Mouse (Mus musculus) frontal cortex, postnatal 25 days (tissue): ENCODE data around the gene Zkscan7.
"Not testable (repeated sequence)": the region's sequence is repeated elsewhere in the genome, so short reads cannot be mapped to it uniquely, and the experiment has no call there.

ENCODE experiments used
- DNase-seq, 2 experiments: peaks; one replicate each; pipeline ENCODE4 v3.0.0; 2022; ENCODE audit warnings: low spot score in 2 of 2

Zkscan7 gene

GRCm38 (mm10) chr9:122885385-122885784 is at the start of gene Zkscan7:
Gene Zkscan7 (plus strand): TSS chr9:122885685.
- no peak for DNase-seq

DNA sequence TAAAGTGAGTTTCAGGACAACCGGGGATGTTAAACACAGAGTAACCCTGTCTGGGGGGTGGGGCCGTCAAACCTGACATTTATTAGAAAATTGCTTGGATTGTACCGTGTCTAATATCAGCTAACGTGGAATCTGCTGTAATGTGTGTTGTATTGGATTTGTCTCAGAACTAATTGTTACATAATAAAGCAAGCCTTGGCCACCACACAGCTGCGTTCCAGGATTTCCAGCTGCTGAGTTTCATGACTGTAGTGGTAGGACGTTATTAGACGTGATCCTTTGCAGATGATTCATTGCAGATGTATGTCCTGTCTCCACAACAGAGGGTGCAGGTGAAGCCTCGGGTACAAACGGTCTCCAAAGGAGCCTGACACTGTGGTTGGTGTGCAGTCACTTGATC is 49.4 kb upstream of the Zkscan7 start:
- DNase-seq, result no peak

DNA sequence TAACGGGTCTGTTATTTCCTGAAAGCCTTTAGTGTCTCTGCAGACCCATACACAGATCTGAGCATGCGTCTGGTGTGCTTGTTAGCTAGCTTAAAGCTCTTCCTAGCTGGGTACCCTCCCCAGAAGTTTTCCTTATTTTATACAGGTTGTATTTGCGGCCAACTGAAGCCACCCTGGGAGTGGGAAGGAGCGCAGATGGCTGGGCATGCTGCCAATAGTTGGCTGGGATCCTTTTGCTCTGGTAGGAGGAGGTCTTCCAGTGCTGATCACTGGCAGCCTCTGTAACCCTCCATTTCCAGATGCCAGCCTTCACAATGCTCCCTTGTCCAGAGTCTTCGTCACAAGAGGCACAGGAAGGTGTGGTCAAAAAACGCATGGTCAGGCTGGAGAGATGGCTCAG is 48.7 kb upstream of the Zkscan7 start:
- peak; percentile 25 to 39 for DNase-seq

- no peak for DNase-seq
These were observed 48.3 kb upstream of the Zkscan7 start for GRCm38 (mm10) chr9:122837216-122837615.

- DNase-seq, result no peak
These were observed 47.8 kb upstream of the Zkscan7 start for GRCm38 (mm10) chr9:122837680-122838079.

- DNase-seq, result no peak
These were observed 41.7 kb upstream of the Zkscan7 start, which contains the start of gene Gm35549 for GRCm38 (mm10) chr9:122843760-122844159. Gene Gm35549 (minus strand): TSS chr9:122844035.

GRCm38 (mm10) chr9:122845621-122846020 is 39.9 kb upstream of the Zkscan7 start:
- DNase-seq, result no peak

DNA sequence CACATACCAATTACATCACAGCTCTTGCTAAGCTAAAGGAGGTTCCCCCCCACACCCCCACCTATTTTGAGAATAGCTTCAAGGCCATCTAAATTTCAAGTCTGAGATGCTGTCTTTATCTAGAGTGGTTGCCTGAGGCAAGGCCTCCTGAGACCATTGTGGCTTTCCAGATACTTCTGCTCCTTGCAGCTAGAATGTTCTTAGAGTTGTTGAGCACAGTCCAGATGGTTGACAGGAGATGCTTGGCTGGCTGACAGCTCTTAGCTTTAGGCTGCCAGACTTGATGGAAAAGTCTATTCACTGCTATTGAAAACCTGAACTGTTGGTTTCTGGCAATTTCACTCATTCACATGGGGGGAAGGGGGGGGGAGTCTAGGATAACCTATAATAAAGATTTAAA is 39.3 kb upstream of the Zkscan7 start:
- DNase-seq, result no peak

DNA sequence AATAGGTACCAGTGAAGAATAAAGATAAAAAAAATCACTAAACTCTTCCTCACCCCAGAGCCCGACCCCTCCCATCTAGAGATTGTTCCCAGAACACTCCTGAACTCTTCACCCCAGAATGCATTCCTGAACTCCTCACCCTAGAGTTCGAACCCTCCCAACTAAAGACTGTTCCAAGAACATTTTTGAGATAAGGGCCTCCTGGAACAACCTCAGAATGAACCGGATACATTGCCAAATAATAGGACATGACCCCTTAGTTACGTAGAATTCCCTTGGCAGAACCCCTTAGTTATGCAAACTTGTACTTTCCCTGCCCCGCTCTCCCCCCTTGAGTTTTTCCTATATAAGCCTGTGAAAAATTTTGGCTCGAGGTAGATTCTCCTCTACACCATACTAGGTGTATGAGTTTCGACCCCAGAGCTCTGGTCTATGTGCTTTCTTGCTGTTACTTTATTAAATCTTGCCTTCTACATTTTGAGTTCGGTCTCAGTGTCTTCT is 37.6 kb upstream of the Zkscan7 start:
- DNase-seq, result not testable (repeated sequence)

DNA sequence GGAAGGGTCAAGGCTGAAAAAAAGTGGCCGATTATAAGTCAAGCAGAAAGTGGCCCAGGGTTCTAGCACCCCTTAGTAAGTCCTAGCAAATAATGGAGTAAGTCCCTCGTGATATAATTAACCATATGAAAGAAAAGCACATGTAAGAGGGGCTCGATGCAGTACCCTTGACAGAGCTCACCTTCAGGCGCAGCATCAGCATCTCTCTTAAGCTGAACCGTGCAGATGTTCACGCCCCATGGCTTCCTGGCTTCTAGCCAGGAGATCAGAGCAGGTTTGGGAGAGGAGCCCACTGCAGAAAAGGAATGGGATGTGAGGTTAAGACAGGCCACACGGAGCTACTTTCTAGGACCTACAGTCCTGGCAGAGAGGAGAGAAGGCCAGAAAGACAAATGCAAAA is 31.0 kb upstream of the Zkscan7 start:
- no peak for DNase-seq

DNA sequence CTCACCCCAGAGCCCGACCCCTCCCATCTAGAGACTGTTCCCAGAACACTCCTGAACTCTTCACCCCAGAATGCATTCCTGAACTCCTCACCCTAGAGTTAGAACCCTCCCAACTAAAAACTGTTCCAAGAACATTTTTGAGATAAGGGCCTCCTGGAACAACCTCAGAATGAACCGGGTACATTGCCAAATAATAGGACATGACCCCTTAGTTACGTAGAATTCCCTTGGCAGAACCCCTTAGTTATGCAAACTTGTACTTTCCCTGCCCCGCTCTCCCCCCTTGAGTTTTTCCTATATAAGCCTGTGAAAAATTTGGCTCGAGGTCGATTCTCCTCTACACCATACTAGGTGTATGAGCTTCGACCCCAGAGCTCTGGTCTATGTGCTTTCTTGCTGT is 30.3 kb upstream of the Zkscan7 start:
- not testable (repeated sequence) for DNase-seq

GRCm38 (mm10) chr9:122855617-122856016 is 29.9 kb upstream of the Zkscan7 start:
- DNase-seq, result no peak

DNA sequence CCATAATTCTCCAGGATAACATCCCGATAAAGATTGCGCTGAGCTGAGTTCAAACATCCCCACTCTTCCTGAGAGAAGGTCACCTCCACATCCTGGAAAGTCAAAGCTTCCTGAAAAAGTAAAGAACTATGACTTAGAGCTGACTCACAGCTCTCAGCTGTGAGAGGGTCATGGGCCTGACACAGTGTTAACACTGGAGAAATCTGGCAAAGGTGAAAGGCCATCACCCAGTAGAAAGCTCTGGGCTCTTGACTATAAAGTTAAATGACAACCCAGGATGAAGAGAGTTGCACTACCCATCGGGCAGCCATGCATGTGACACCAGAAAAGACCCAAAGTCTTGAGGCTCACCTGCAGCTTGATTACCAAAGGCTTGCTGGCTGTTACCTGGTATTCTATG is 28.8 kb upstream of the Zkscan7 start:
- no peak for DNase-seq

- DNase-seq, result no peak
These were observed 24.7 kb upstream of the Zkscan7 start for GRCm38 (mm10) chr9:122860752-122861151.

- DNase-seq, result no peak
These were observed 21.8 kb upstream of the Zkscan7 start for GRCm38 (mm10) chr9:122863731-122864130.

DNA sequence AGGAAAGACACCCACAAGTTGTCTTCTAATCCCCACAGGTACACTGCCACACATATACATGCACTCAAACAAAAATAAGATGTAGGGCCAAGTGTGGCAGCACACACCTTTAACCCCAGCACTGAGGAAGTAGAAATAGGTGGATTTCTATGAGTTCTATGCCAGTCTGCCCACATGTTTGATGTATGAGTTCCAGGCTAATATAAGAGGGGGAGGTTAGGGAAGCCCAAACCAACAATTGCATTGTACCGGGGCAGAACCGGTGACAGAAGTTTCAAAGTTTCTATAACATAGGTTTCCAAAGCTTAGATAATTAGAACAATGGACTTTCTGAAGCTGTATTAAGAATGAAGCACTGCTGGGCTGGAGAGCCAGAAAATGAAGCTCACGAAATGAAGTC is 20.6 kb upstream of the Zkscan7 start:
- DNase-seq, result no peak

DNA sequence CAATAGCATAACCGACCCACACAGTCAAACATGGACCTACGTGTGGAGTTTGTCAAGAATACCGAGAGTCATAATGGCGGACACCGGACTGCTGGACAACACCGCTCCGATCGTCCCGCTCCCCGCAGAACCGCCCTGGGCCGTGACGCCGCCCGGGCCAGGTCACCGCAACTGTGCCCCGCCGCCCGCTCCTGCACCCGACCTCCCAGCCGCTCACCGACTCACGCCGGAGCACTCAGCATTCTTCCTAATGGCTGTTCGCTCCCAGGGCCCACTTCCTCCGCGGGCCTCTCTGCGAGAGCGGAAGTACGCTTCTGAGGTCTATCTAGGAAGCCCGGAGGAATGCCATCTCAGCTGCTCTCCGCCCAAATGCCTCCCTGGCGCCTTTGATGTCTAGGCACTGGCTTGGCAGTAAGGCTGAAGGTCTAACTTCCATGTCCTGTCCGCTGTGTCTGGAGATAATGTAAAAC is 19.8 kb upstream of the Zkscan7 start, which contains the start of gene Zfp445:
TSS of gene Zfp445 (minus strand) at position 310 of the 470 bp plus-strand sequence.
- DNase-seq, result peak; percentile 57 to 64

GRCm38 (mm10) chr9:122866192-122866591 is 19.3 kb upstream of the Zkscan7 start:
- DNase-seq, result no peak

DNA sequence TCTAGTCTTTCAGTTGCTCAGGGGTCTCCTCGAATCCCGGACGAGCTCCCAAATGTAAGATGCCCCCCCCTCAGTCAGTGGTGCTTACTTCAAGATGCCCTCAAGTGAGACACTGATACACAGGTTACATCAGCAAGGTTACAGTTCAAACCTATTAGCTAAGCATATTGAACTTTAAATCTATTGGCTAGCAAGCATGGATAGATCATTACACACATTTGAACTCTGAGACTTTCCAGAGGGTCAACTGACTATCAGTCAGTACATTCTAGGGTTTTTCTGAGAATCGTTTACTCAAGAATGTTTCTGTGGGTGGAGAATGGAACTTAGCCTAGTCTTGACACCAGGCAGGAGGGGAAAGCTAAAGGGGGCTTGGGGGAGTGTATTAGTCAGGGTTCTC is 12.9 kb upstream of the Zkscan7 start:
- no peak for DNase-seq

- no peak for DNase-seq
These were observed 10.8 kb upstream of the Zkscan7 start for GRCm38 (mm10) chr9:122874653-122875052.

DNA sequence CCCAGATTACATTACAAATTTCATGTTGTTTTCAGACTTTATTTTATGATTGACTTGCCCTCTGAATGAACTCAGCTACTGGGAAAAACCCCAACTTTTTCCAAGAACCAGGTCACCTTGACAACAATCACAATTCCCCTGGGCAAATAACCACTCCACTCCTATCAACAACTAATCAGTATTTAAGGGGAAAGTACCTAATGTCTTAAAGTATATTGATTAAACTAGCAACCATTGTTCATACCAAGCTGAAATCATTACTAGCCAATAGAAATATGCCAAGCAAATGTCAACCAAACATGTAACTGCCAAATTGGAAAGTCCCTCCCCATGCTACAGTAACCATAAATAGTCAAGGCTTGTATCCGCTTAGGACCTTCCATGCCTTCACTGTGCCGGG is 10.3 kb upstream of the Zkscan7 start:
- DNase-seq, result no peak

DNA sequence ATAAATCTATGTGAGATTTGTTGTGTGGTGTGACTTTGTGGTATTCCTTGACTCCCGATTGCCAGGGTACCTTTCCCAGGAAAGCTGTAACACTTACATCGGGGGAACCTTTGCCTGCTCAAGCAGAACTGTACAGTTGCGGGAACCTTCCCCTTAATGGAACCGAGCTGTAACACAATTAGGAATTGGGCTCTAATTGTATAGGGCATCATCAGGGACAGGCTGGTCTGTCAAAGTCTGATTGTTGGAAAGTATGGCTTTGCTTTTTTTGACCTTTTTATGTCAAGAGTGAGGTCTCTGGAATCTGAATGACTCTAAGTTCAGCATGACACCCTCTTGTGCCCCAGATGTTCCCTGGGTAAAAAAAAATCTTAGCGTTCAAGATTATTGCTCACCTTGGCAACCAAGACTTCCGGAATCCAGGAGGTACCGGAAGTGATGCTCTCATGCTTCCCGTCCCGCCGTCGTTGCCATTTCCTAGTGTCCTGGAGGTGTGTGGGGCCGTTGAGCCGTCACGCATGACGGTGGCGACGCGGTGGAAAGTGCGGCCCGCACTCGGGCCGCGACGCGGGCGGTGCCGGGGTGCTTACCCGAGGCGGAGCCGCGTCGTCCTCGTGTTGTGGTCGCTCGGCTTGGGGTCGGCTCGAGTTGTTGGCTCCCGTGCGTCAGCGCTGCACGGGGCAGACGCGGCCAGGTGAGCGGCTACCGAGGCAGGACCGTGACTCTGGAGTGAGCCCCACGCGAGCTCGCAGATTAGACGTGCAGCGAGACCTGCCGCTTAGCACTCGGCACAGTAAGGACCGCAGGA is 1.1 kb downstream of the Zkscan7 start:
- peak; percentile 24 to 56 for DNase-seq

DNA sequence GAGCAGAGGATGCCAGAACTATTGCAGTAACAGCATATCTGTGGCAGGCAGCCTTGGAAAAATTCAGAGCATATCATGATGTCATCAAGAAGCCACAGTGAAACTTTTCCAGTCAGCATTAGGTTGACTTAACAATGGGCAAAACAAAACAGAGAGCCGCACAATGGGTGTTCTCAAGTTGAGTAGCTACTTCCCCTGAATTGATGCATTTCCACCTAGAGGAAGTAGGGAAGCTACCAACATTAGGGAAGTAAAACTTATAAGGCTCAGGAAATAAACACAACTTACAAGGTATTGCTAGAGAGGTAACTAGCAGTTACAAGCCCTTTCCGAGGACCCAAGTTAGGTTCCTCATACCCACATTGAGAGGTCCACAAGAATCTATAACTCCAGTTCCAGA is 15.6 kb downstream of the Zkscan7 start:
- no peak for DNase-seq
